Mouse (Mus musculus) CH12.LX (cell line): ENCODE measurements at regions not wholly inside any gene's neighbourhood (a gene's known extent, or its start where the extent isn't known, plus 50 kb on each side); places are given as distances from the start of the nearest gene placed in this dataset.

Experiments
- DNase-seq: peaks from one replicate; pipeline ENCODE4 v3.0.0-alpha.2; 2013; ENCODE audit errors: extremely low read depth
- H3K27ac ChIP-seq: 2 replicates; pipeline ENCODE4 v1.5.1; 2012; ENCODE audit warnings: low read depth, mild to moderate bottlenecking, control low read depth, moderate library complexity; ENCODE audit not compliant: insufficient read depth
- H3K27me3 ChIP-seq: replicated peaks from 2 replicates; pipeline ENCODE3; 2012; ENCODE audit warnings: inconsistent platforms
- H3K36me3 ChIP-seq, 2 experiments: replicated peaks in 1 of 2; 2 replicates each; pipeline versions ENCODE3 to v1.6.1; 2012; ENCODE audit warnings: inconsistent platforms in 1 of 2, low read length in 1 of 2, mild to moderate bottlenecking in 1 of 2, mixed read lengths in 1 of 2, moderate library complexity in 1 of 2; ENCODE audit not compliant: control insufficient read depth in 1 of 2, insufficient read depth in 1 of 2
- H3K4me1 ChIP-seq, 2 experiments: 2 replicates each; pipeline ENCODE4 v1.6.1; 2012; ENCODE audit warnings: inconsistent platforms in 1 of 2, moderate library complexity in 1 of 2; ENCODE audit not compliant: insufficient read depth in 2 of 2, control insufficient read depth in 1 of 2
- H3K4me2 ChIP-seq: 2 replicates; pipeline ENCODE4 v1.6.1; 2012; ENCODE audit warnings: low read depth, mild to moderate bottlenecking, control low read depth; ENCODE audit not compliant: poor library complexity, insufficient read depth, severe bottlenecking
- H3K4me3 ChIP-seq, 3 experiments: fragments of 150-350 bp in 1 of 3; sonication (generic) in 1 of 3; replicated peaks in 1 of 3; 2 replicates each; pipeline versions ENCODE3 to v1.5.1; 2011 to 2012; ENCODE audit warnings: low read depth in 2 of 3, low read length in 2 of 3, mild to moderate bottlenecking in 2 of 3, moderate library complexity in 2 of 3, control low read depth in 1 of 3, improper control_type of control experiment in 1 of 3, inconsistent platforms in 1 of 3, mixed read lengths in 1 of 3; ENCODE audit not compliant: poor library complexity in 1 of 3
- H3K79me2 ChIP-seq: replicated peaks from 2 replicates; pipeline ENCODE4 v1.6.1; 2012; ENCODE audit warnings: mild to moderate bottlenecking, moderate library complexity; ENCODE audit not compliant: control insufficient read depth, poor library complexity, insufficient read depth, severe bottlenecking; ENCODE audit errors: extremely low read depth
- H3K9ac ChIP-seq: 2 replicates; pipeline ENCODE4 v1.6.1; 2012; ENCODE audit warnings: low read depth, mild to moderate bottlenecking, control low read depth, moderate library complexity; ENCODE audit not compliant: insufficient read depth
- H3K9me3 ChIP-seq: replicated peaks from 2 replicates; pipeline ENCODE3; 2012; ENCODE audit warnings: low read length, inconsistent platforms, mixed read lengths
- ELF1 ChIP-seq: IDR thresholded peaks from 2 replicates; pipeline ENCODE4 v1.6.1; 2014; ENCODE audit warnings: low read depth, mild to moderate bottlenecking, inconsistent platforms, low read length, improper control_type of control experiment
- GABPA ChIP-seq: IDR thresholded peaks from 2 replicates; pipeline ENCODE4 v1.6.1; 2012; ENCODE audit warnings: low read depth, low read length, improper control_type of control experiment, inconsistent platforms; ENCODE audit not compliant: insufficient replicate concordance
- HCFC1 ChIP-seq: IDR thresholded peaks from 2 replicates; pipeline ENCODE4 v1.6.1; 2012; ENCODE audit warnings: low read depth, mild to moderate bottlenecking, inconsistent platforms, low read length, improper control_type of control experiment
- KAT2A ChIP-seq: IDR thresholded peaks from 2 replicates; pipeline ENCODE4 v1.6.1; 2012; ENCODE audit warnings: low read length, improper control_type of control experiment, inconsistent platforms; ENCODE audit not compliant: insufficient replicate concordance
- NRF1 ChIP-seq: IDR thresholded peaks from 2 replicates; pipeline ENCODE4 v1.6.1; 2014; ENCODE audit warnings: low read depth, mild to moderate bottlenecking, inconsistent platforms, low read length, improper control_type of control experiment, moderate library complexity
- POLR2AphosphoS2 ChIP-seq: IDR thresholded peaks from 2 replicates; pipeline ENCODE4 v1.6.1; 2011; ENCODE audit warnings: low read depth, low read length, improper control_type of control experiment
- RAD21 ChIP-seq: IDR thresholded peaks from 2 replicates; pipeline ENCODE4 v1.6.1; 2011; ENCODE audit warnings: low read depth, mild to moderate bottlenecking, low read length, improper control_type of control experiment, moderate library complexity
- RCOR1 ChIP-seq: conservative IDR thresholded peaks from 2 replicates; pipeline ENCODE4 v1.6.1; 2012; ENCODE audit warnings: low read depth, mild to moderate bottlenecking, inconsistent platforms, low read length, improper control_type of control experiment
- SIN3A ChIP-seq: IDR thresholded peaks from 2 replicates; pipeline ENCODE4 v1.6.1; 2012; ENCODE audit warnings: low read length, improper control_type of control experiment, inconsistent platforms
- USF1 ChIP-seq: IDR thresholded peaks from 2 replicates; pipeline ENCODE4 v1.6.1; 2014; ENCODE audit warnings: low read depth, mild to moderate bottlenecking, inconsistent platforms, low read length, improper control_type of control experiment
- ZMIZ1 ChIP-seq: IDR thresholded peaks from 2 replicates; pipeline ENCODE4 v1.6.1; 2012; ENCODE audit warnings: low read depth, mild to moderate bottlenecking, inconsistent platforms, low read length, improper control_type of control experiment
- ZNF384 ChIP-seq: IDR thresholded peaks from 2 replicates; pipeline ENCODE4 v1.6.1; 2012; ENCODE audit warnings: low read depth, low read length, improper control_type of control experiment, inconsistent platforms
- dilution Hi-C: fragments of 300-500 bp; cut with MboI; formaldehyde crosslinking; loops from 2 replicates; pipeline ENCODE4 v1.14.3; 2020; ENCODE audit warnings: low sequenced_read_pairs; ENCODE audit not compliant: extremely low pct_unique_long_range_greater_than_20kb, extremely low pct_ligation_motif_present
- in situ Hi-C: fragments of 300-500 bp; cut with MboI; formaldehyde crosslinking; loops from 3 replicates; pipeline ENCODE4 v1.14.3; 2019; ENCODE audit warnings: low sequenced_read_pairs, low pct_ligation_motif_present, low pct_unique_long_range_greater_than_20kb, mixed read lengths

- dilution Hi-C loops (no loop called here), in situ Hi-C loops (no loop called here)
- H3K27me3 ChIP-seq, result no peaks in the 10 kb centered on the region
- no peak overlapping the region for H3K27ac ChIP-seq
- TF ChIP-seq ELF1, result no peak
- TF ChIP-seq USF1, result no peak
- no peak overlapping the region for H3K4me3 ChIP-seq
- no peak overlapping the region for H3K9ac ChIP-seq
- no peak for DNase-seq
- H3K9me3 ChIP-seq, result peaks cover 88% of the 10 kb centered on the region
- no peaks in the 10 kb centered on the region for H3K36me3 ChIP-seq
- H3K4me1 ChIP-seq, result no peaks in the 10 kb centered on the region
- H3K79me2 ChIP-seq, result no peaks in the 10 kb centered on the region
- H3K4me2 ChIP-seq, result no peak overlapping the region
Measured at GRCm38 (mm10) chr7:36901537-36901936, 203.6 kb downstream of the Tshz3 start.

- no peak overlapping the region for H3K4me2 ChIP-seq
- no peaks in the 10 kb centered on the region for H3K4me1 ChIP-seq
- H3K9me3 ChIP-seq, result peaks cover 85% of the 10 kb centered on the region
- H3K27me3 ChIP-seq, result no peaks in the 10 kb centered on the region
- no peak overlapping the region for H3K9ac ChIP-seq
- no peak overlapping the region for H3K27ac ChIP-seq
- dilution Hi-C loops, result no loop called here
- in situ Hi-C loops, result no loop called here
- no peak overlapping the region for H3K4me3 ChIP-seq
- no peak for DNase-seq
- no peak for TF ChIP-seq GABPA
- no peak for TF ChIP-seq KAT2A
- H3K36me3 ChIP-seq, result no peaks in the 10 kb centered on the region
- H3K79me2 ChIP-seq, result no peaks in the 10 kb centered on the region
Measured at GRCm38 (mm10) chr7:36913304-36913703, 215.4 kb downstream of the Tshz3 start.

GRCm38 (mm10) chr7:36914261-36914660, 216.3 kb downstream of the Tshz3 start:
- Histone ChIP-seq H3K79me2 (no peaks in the 10 kb centered on the region), H3K4me3 (no peak overlapping the region), H3K9ac (no peak overlapping the region), H3K9me3 (peaks cover 92% of the 10 kb centered on the region), H3K27ac (no peak overlapping the region), H3K36me3 (no peaks in the 10 kb centered on the region), H3K4me1 (no peaks in the 10 kb centered on the region), H3K4me2 (no peak overlapping the region), H3K27me3 (no peaks in the 10 kb centered on the region)
- no peak for DNase-seq
- dilution Hi-C loops (no loop called here), in situ Hi-C loops (no loop called here)
- TF ChIP-seq ZNF384 (no peak), RCOR1 (no peak)

- H3K4me2 ChIP-seq, result no peak overlapping the region
- H3K27ac ChIP-seq, result no peak overlapping the region
- H3K36me3 ChIP-seq, result no peaks in the 10 kb centered on the region
- no peaks in the 10 kb centered on the region for H3K4me1 ChIP-seq
- H3K9ac ChIP-seq, result no peak overlapping the region
- no peaks in the 10 kb centered on the region for H3K27me3 ChIP-seq
- DNase-seq, result no peak
- dilution Hi-C loops, result no loop called here
- in situ Hi-C loops, result no loop called here
- H3K4me3 ChIP-seq, result no peak overlapping the region
- H3K79me2 ChIP-seq, result no peaks in the 10 kb centered on the region
- TF ChIP-seq POLR2AphosphoS2 (no peak), SIN3A (no peak), NRF1 (no peak), RAD21 (no peak), HCFC1 (no peak), ZMIZ1 (no peak)
- H3K9me3 ChIP-seq, result peaks cover 88% of the 10 kb centered on the region
Measured at GRCm38 (mm10) chr7:36915171-36915570, 217.3 kb downstream of the Tshz3 start.
